Mouse (Mus musculus): Measurements from ENCODE around the gene Tcirg1.
A peak's percentile ranks its signal among the peaks of the same experiment; 100 is the strongest.

Tcirg1 gene

GRCm38 (mm10) chr19:3927989-3928388 lies 21.1 kb upstream of the Tcirg1 start:
- no peak for DNase-seq (ENCODE audit: low read depth, low spot score)

DNA sequence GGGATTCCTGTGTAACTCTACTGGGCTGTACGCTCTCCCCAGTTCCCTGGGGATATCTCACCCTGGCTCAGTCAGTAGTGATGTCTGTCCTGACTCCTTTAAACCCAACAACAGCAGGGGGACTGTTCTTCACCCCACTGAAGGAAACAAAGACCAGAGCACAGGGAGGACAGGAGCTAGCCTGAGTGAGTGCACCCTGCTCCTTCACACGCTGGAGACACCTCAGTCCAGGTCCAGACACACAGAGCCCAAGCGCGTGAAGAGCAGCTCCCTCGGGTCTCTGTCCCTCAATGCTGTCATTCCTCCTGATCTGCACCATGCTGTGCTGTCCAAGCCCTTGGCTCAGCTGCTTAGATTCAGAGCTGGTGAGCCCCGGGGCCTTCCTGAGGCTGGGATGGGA lies 19.8 kb upstream of the Tcirg1 start:
- no peak for DNase-seq (ENCODE audit: low read depth, low spot score)

GRCm38 (mm10) chr19:3926279-3926678 lies 19.3 kb upstream of the Tcirg1 start:
- DNase-seq (ENCODE audit: low read depth, low spot score) = no peak

DNA sequence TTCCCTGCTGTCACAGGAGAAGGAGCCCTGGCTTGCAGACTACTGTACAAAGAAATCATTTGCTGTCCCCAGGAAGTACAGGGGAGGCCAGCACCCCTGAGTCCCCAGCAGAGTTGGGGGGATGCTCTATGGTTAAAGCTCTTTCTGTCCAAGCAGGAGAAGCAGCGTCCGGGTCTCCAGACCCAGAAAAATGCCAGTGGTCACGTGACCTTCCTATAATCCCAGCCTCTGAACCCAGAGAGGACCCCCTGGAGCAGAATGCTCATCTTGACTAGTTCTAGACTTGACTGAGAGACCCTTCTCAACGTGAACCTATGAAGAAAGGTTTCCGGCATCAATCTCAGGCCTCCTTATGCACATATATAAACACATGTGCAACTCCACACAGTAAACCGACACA lies 18.9 kb upstream of the Tcirg1 start:
- DNase-seq (ENCODE audit: low read depth, low spot score) = no peak

GRCm38 (mm10) chr19:3924868-3925267 lies 17.9 kb upstream of the Tcirg1 start:
- DNase-seq (ENCODE audit: low read depth, low spot score) = no peak

- no peak for DNase-seq (ENCODE audit: low read depth, low spot score)
These were observed 17.3 kb upstream of the Tcirg1 start for GRCm38 (mm10) chr19:3924190-3924589.

GRCm38 (mm10) chr19:3923586-3923985 lies 16.7 kb upstream of the Tcirg1 start:
- DNase-seq (ENCODE audit: low read depth, low spot score) = peak; percentile 68

DNA sequence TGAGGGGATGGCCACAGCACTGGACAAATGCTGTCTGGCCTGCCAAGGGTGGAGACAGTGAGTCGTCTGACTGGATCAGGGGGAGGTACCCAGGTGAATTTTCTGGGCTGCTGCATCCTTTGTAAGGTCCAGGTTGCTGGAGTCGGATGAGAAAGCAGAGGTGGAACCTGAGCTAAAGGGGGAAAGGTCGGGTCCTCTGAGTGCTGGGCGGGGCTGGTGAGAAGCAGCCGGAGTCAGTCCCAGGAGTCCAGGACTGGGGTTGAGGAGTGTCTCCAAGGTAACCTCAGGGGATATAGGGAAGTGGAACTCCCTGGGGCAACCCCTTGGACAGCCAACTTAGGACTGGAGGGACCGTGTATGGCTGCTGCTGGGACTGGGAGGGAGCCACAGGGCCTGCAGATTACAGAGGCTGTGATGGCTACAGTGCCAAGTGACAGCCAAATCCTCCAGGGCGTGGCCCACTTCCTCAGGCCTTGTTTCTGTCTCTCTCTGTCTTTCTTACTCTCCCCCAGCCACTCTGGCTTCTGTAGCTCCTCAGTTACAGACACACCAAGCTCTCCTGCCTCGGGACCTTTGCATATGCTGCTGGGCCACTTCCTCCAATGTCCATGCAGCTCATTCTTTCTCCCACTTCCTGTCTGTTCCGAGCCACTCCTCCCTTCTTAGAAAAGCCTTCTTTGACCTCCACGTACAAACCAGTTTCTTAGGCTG lies 15.9 kb upstream of the Tcirg1 start:
- DNase-seq (ENCODE audit: low read depth, low spot score) = no peak

GRCm38 (mm10) chr19:3919928-3920327 lies 13.0 kb upstream of the Tcirg1 start:
- DNase-seq (ENCODE audit: low read depth, low spot score) = no peak

DNA sequence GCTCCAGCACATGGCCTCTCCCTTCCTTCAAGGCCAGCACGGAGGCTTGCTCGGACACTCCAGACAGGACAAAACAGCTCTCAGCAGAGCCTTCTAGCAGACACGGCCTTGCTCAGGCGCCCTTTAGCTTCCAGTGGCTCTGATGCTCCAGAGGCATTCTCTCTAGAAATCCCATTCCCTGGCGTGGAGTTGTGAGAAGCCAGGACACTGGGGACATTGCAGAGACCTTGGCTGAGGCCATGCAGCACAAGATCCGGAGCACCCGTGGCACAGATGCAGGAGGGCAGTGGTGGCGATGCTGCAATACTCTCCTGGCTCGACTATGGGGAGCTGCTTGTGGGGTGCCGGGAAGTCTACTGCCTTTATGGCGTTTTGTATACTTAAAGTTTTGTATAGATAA lies 9.8 kb upstream of the Tcirg1 start:
- DNase-seq (ENCODE audit: low read depth, low spot score) = no peak

DNA sequence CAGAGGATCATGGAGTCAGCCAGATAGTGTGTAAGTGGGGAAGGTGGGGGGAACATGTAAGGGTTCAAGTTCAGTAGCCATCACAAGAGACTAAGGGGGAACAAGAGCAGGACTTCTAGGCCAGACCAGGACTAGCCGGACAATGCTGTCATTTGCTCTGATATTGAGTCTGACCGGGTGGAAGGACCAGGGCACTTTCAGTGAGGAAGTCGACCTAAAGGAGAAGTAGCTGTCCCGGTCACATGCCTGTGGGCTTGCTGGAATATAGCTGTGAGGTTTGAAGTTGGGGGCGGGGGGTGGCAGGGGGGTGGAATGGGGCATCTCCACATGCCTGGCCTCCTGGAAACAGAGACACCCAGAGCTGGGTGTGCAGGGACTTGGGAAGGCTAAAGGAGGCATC lies 7.6 kb upstream of the Tcirg1 start:
- DNase-seq (ENCODE audit: low read depth, low spot score) = no peak

- no peak for DNase-seq (ENCODE audit: low read depth, low spot score)
These were observed 6.8 kb upstream of the Tcirg1 start for GRCm38 (mm10) chr19:3913692-3914091.

GRCm38 (mm10) chr19:3912337-3913204 lies 5.6 kb upstream of the Tcirg1 start, which contains the start of gene Ndufs8:
Ndufs8 (minus strand) TSS chr19:3912774.
- peak; percentile 98 for DNase-seq (ENCODE audit: low read depth, low spot score)

- DNase-seq (ENCODE audit: low read depth, low spot score) = no peak
These were observed 3.3 kb upstream of the Tcirg1 start for GRCm38 (mm10) chr19:3910206-3910605.

GRCm38 (mm10) chr19:3907876-3908660 lies 1.1 kb upstream of the Tcirg1 start:
- no peak for DNase-seq (ENCODE audit: low read depth, low spot score)

GRCm38 (mm10) chr19:3906326-3906725 lies 607 bp downstream of the Tcirg1 start:
- DNase-seq (ENCODE audit: low read depth, low spot score) = no peak

DNA sequence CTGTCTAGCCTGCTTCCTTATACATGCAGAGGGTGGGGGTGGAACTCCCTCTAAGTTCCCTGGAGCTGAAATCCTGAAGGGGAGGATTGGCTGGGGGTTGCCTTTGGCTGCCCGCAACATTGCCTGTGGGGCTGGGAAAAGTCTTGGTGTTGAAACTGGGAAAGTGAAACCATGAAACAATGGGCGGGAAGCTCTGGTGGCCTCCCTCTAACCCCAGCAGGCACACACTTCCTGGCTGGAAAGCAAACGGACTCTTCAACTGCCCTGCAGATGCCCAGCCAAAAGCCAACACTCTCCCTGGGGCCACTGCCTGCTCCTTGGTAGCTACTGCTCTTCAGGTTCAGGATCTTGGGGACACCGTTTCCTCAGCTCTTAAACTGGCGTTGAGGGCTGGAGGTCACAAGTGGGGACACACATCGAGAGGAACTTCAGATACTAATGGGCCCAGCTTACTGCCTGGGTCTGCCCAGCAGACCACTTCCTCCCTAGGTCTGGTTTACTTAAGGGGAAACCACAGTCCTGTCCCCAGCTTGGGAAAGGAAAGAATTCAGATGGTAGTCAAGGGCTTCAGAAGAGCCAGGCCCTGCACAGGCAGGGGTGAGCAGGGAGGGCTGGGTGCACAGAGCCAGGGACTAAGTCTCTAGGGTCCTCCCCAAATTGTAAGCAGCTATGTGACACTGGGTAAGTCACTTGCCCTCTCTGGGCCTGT lies 1.5 kb downstream of the Tcirg1 start:
- no peak for DNase-seq (ENCODE audit: low read depth, low spot score)

- DNase-seq (ENCODE audit: low read depth, low spot score) = no peak
These were observed 2.6 kb downstream of the Tcirg1 start for GRCm38 (mm10) chr19:3904363-3904675.

DNA sequence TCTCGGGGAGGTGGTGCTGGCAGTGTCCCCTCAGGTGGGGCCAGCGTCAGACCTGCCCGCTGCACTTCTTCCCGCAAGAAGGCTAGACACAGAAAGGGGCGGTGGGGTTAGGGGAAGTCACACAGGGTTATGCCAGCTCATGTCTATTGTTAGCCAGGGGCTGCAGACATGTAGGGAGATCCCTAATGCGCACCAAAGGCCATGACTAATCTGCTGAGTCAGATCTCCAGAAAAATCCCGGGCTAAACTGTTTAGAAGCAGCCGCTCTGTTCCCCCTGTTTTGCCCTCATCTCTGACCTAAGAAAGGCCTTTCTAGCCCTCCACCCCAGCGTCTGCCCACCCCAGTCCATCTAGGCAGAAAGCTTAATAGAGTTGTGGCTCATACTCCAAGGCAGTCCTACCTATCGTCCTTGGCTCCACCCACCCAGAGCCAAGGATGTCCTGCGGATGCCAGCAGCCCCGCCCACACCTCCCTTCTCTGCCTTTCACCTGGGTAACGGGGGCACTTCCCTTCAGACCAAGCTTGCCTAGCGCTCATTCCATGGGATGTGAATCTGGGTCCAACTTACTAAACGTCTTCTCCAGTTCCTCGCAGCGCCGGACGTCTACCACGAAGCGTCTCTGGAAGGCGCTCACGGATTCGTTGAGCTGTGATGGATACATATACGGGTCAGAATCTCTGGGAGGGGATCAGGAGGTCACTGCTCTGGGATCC lies 3.1 kb downstream of the Tcirg1 start:
- no peak for DNase-seq (ENCODE audit: low read depth, low spot score)

DNA sequence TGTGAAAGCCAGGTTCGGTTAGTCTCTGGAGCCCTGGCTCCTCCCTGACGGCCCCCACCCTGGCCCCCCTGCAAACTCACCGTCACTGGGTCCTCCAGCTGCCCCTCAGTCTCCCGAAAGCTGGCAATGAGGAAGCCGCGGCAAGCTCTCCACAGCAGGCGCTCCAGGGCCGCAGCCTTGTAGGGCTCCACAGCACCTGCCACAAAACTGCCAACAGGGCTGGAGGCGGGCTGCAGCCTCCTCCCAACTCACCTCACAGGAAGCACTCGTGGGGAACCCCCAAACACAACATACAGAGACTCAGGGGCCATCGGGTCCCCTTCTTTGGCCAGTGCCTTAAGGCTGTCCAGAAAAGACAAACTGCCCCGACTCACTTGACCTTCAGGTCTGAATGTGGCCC lies 4.0 kb downstream of the Tcirg1 start:
- no peak for DNase-seq (ENCODE audit: low read depth, low spot score)

DNA sequence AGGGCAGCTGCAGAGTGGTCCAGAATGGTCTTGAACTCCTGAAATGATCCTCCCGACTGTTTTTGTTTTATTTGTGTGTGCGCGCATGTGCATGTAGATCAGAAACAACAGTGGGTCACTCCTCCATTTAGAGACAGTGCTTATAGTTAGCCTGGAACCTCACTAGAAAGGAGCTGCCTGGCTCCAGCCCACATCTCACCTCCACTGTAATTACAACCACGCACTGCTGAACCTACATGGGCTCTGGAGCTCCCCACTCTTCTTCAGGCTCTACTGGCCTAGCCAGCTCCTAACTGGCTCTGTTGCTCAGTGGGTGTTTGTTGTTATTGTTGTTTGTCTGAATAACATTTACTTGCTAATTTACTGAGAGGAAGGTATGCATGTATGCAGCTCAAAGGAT lies 7.3 kb downstream of the Tcirg1 start:
- no peak for DNase-seq (ENCODE audit: low read depth, low spot score)

All from skeletal muscle tissue, adult 2 months (tissue).